Mouse (Mus musculus) thymus, adult 2 months (tissue): ENCODE data around the gene Clec11a.

ENCODE experiments used
- CTCF ChIP-seq: fragments of 200-500 bp; IDR thresholded peaks from 2 replicates; pipeline ENCODE4 v1.5.1; 2012; ENCODE audit warnings: mild to moderate bottlenecking, control low read depth, low read length, moderate library complexity, borderline replicate concordance; ENCODE audit not compliant: control insufficient read depth, poor library complexity, insufficient read depth; ENCODE audit errors: extremely low read depth
- POLR2A ChIP-seq: fragments of 200-500 bp; IDR thresholded peaks from 2 replicates; pipeline ENCODE4 v1.6.1; 2012; ENCODE audit warnings: mild to moderate bottlenecking, low read length, control low read depth, moderate library complexity; ENCODE audit not compliant: control insufficient read depth, poor library complexity, insufficient read depth; ENCODE audit errors: extremely low read depth

DNA sequence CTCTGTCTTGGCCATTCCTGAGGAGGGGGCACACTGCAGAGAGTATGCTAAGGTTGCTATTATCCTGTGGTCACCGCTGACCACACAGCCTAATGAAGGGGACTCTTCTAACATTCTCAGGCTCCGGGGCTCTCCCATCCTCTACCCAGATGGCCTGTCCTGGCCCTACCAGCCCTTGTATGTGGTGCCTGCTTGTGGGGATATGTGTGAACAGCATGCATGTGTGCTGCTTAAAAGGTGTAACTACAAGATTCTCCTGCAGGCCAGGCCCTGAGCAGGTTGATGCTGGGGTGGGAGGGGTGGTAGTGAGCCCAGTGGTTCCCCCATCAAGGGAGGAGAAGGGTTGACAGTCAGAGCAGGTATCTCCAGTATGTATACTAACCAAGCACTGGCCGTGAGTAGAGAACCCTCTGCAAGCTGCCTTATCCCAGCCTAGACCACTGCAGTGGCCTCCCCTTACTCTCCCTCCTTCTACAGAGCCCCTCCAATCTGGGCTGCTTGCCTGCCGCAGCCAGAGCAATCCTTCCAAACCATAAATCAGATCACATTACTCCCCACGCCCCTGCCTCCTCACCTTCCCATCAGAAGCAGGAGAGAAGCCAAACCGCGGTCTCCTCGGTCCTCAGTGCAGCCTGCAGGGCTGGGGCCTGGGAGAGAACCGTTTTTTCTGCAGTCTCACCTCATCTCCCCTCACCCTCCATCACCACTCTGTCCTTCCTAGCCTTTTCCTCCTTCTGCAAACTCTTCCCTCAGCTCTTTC, 739 bp upstream of the Clec11a start:
- TF ChIP-seq POLR2A (no peak), CTCF (no peak)
